Mouse (Mus musculus): ENCODE results near the gene Tjp1.

- TF ChIP-seq MAX (IDR thresholded peaks at IDR 0.05; ENCODE audit: low read length) = no peak
- TF ChIP-seq CTCF (conservative IDR thresholded peaks at IDR 0.05 in 1 of 2, IDR thresholded peaks at IDR 0.05 in 1 of 2; ENCODE audit: low read depth in 2 of 2, low read length in 2 of 2) = no peak
- no peak for TF ChIP-seq USF1 (IDR thresholded peaks at IDR 0.05; ENCODE audit: low read depth, low read length)
- TF ChIP-seq POLR2A (IDR thresholded peaks at IDR 0.05; ENCODE audit: low read depth, low read length) = no peak
- no peak for TF ChIP-seq KAT2A (IDR thresholded peaks at IDR 0.05; ENCODE audit: insufficient replicate concordance, low read length)
- no peak for TF ChIP-seq EP300 (IDR thresholded peaks at IDR 0.05; ENCODE audit: low read length)
- no peak for TF ChIP-seq SIN3A (IDR thresholded peaks at IDR 0.05; ENCODE audit: low read length)
- TF ChIP-seq HCFC1 (IDR thresholded peaks at IDR 0.05; ENCODE audit: low read depth, low read length) = no peak
These were observed 20.2 kb downstream of the Tjp1 start for GRCm38 (mm10) chr7:65507341-65507740.
